Mouse (Mus musculus) MEL (cell line): ENCODE results near the gene N4bp2l2.

ENCODE experiments used
- BHLHE40 ChIP-seq: IDR thresholded peaks from 2 replicates; pipeline ENCODE4 v1.6.1; 2012; ENCODE audit warnings: low read depth, mild to moderate bottlenecking, inconsistent platforms, low read length, improper control_type of control experiment, borderline replicate concordance
- CTCF ChIP-seq, 3 experiments: IDR thresholded peaks in 2 of 3; conservative IDR thresholded peaks in 1 of 3; 2 replicates each; pipeline ENCODE4 v1.5.1; 2011 to 2012; ENCODE audit warnings: low read length in 3 of 3, low read depth in 2 of 3, mild to moderate bottlenecking in 2 of 3, improper control_type of control experiment in 1 of 3, inconsistent platforms in 1 of 3, mixed read lengths in 1 of 3, moderate library complexity in 1 of 3; ENCODE audit not compliant: control insufficient read depth in 1 of 3, insufficient read depth in 1 of 3, poor library complexity in 1 of 3, severe bottlenecking in 1 of 3
- EP300 ChIP-seq, 2 experiments: IDR thresholded peaks; 2 replicates each; pipeline ENCODE4 v1.6.1; 2011; ENCODE audit warnings: improper control_type of control experiment in 2 of 2, low read length in 2 of 2, low read depth in 1 of 2, mild to moderate bottlenecking in 1 of 2
- GATA1 ChIP-seq: IDR thresholded peaks from 2 replicates; pipeline ENCODE4 v1.6.1; 2011; ENCODE audit warnings: low read depth, low read length, improper control_type of control experiment
- NELFE ChIP-seq: IDR thresholded peaks from 2 replicates; pipeline ENCODE4 v1.6.1; 2011; ENCODE audit warnings: low read depth, low read length, improper control_type of control experiment
- NRF1 ChIP-seq: IDR thresholded peaks from 2 replicates; pipeline ENCODE4 v1.6.1; 2014; ENCODE audit warnings: low read depth, mild to moderate bottlenecking, inconsistent platforms, low read length, improper control_type of control experiment, moderate library complexity; ENCODE audit not compliant: poor library complexity, insufficient read depth, severe bottlenecking
- POLR2A ChIP-seq, 2 experiments: IDR thresholded peaks; 2 replicates each; pipeline ENCODE4 v1.6.1; 2011 to 2012; ENCODE audit warnings: low read length in 2 of 2, mild to moderate bottlenecking in 2 of 2, control low read depth in 1 of 2, improper control_type of control experiment in 1 of 2, low read depth in 1 of 2, moderate library complexity in 1 of 2; ENCODE audit not compliant: control insufficient read depth in 1 of 2, insufficient read depth in 1 of 2, poor library complexity in 1 of 2
- RCOR1 ChIP-seq: IDR thresholded peaks from 2 replicates; pipeline ENCODE4 v1.6.1; 2012; ENCODE audit warnings: low read depth, mild to moderate bottlenecking, inconsistent platforms, low read length, improper control_type of control experiment
- TAL1 ChIP-seq: IDR thresholded peaks from 2 replicates; pipeline ENCODE4 v1.6.1; 2012; ENCODE audit warnings: mild to moderate bottlenecking, inconsistent platforms, low read length, moderate library complexity, mixed read lengths
- UBTF ChIP-seq: IDR thresholded peaks from 2 replicates; pipeline ENCODE4 v1.6.1; 2012; ENCODE audit warnings: low read depth, mild to moderate bottlenecking, inconsistent platforms, low read length, improper control_type of control experiment, moderate library complexity, borderline replicate concordance; ENCODE audit not compliant: insufficient read depth

GRCm38 (mm10) chr5:150599301-150600294 lies 66.4 kb downstream of the N4bp2l2 start:
- TF ChIP-seq TAL1 (no peak), UBTF (no peak), CTCF (IDR thresholded peaks at IDR 0.05 in 2 of 3, conservative IDR thresholded peaks at IDR 0.05 in 1 of 3; ENCODE audit: control insufficient read depth in 1 of 3, insufficient read depth in 1 of 3, low read depth in 2 of 3, low read length in 3 of 3, poor library complexity in 1 of 3, severe bottlenecking in 1 of 3) (no peak), EP300 (IDR thresholded peaks at IDR 0.05; ENCODE audit: low read depth in 1 of 2, low read length in 2 of 2) (no peak), POLR2A (IDR thresholded peaks at IDR 0.05; ENCODE audit: control insufficient read depth in 1 of 2, insufficient read depth in 1 of 2, low read depth in 1 of 2, low read length in 2 of 2, poor library complexity in 1 of 2) (no peak), GATA1 (no peak), NRF1 (no peak), NELFE (no peak), RCOR1 (no peak), BHLHE40 (no peak)
